Mouse (Mus musculus): ENCODE results near the gene Rfc2.

Rfc2 gene

DNA sequence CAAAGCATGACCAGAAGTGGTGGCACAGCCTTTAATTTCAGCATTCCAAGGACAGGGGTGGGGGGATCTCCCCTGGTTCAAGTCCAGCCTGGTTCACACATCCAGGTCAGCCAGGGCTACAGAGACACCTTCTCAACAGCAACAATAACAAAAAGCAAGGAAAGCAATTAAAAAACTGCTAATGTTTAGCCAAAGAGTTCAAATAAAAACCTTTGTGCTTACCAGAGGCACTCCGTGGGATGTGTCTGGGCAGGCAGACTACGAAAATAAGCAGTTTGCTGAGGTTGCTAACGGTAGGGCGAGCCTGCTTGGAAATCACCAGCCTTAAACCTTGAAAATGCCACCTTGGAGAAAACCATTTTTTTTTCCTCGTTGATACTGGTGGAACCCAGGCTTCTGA is at the start of gene Rfc2:
TSS of gene Rfc2 (plus strand) at position 221 of the 400 bp plus-strand sequence.
- no peak for DNase-seq (ENCODE audit: low read depth, low spot score)

DNA sequence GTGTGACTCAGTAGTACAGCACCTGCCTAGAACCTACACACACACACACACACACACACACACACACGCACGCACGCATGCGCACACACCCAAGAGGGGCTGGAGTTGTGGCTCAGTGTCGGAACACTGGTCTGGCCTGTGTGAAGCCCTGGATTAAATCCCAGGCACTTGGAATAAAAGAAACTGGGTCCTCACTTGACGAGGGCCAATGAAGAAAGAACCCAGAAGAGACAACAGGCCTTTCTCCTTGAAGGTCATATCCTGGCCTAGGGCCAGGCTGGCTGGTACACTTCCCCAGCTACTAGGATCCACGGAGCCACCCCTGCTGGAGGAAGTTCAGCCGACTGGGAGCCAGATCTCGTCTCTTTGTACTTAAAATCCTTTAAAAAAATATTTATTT is 49.6 kb upstream of the Rfc2 start:
- DNase-seq (ENCODE audit: low read depth, low spot score), result no peak

GRCm38 (mm10) chr5:134532417-134532816 is 48.7 kb upstream of the Rfc2 start:
- DNase-seq (ENCODE audit: low read depth, low spot score), result no peak

DNA sequence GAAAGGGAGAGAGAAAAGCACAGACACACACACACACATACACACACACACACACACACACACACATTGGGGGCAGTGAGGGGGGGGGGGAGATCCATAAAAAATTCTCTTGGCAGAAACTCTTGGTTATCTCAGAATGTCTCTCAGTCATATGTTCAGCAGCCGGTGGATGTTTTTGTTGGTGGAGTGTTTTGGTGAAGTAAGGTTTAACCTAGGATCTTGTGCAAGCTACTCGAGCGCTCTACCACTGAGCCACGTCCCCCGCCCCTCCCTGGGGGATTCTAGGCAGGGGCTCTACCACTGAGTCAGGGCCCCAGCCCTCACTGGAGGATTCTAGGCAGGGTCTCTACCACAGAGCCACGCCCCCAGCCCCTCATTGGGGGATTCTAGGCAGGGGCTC is 45.1 kb upstream of the Rfc2 start:
- no peak for DNase-seq (ENCODE audit: low read depth, low spot score)

- peak; percentile 72 for DNase-seq (ENCODE audit: low read depth, low spot score)
These were observed 41.3 kb upstream of the Rfc2 start for GRCm38 (mm10) chr5:134539891-134540290.

GRCm38 (mm10) chr5:134540881-134541280 is 40.3 kb upstream of the Rfc2 start:
- DNase-seq (ENCODE audit: low read depth, low spot score), result peak; percentile 53

DNA sequence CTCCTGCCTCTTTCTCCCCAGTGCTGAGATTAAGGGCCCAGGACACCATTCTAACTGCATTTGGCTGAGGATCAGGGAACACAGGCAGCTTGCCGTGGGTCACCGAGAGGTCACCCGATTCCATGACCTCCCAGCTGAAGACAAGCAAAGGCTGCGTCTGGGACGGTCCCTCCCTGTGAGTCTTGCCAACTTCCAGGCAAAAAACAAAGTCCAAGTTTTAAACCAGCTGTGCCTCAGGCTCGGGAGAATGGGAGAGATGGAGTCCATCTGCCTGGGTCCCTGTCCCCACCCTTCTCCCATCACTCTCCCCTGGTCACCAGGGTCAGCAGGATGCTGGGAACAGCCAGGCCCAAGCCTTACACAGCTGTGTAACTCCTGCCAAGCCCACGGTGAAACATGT is 39.5 kb upstream of the Rfc2 start:
- DNase-seq (ENCODE audit: low read depth, low spot score), result peak; percentile 84

DNA sequence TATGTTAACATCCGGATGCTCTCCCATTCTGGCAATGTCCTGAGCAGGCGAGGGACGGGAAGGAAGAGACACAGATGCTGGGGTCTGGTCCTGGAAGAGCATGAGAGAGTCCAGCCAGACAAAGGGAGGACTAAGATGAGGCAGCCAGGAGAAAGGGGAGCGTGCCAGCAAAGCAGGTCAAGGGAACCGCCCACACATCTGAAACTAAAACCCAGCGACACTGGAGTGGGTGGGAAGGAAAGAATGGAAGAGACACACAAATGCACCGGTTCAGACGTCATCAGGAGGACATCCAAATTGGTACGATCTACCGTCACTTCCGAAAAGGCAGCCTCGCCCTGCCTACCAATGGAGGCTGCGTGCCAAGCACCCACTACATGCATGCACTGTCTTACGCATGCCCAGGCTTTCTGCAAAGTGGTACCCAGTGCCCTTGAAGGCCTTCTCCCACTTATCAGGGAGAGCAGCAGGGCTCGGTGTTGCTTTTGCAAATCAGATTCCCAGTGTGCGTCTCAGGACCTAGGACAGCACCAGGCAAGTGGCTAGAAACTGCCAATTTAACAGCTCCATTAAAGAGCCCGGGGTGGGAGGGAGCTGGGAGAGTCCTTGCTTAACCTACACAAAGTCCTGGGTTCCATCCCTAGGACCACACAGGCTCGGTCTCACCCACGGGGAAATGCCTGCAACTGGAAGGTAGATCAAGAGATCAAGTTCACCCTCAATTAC is 36.5 kb upstream of the Rfc2 start:
- DNase-seq (ENCODE audit: low read depth, low spot score), result no peak

GRCm38 (mm10) chr5:134545242-134545629 is 35.9 kb upstream of the Rfc2 start:
- DNase-seq (ENCODE audit: low read depth, low spot score), result no peak

- DNase-seq (ENCODE audit: low read depth, low spot score), result no peak
These were observed 34.4 kb upstream of the Rfc2 start for GRCm38 (mm10) chr5:134546790-134547189.

GRCm38 (mm10) chr5:134548306-134548705 is 32.9 kb upstream of the Rfc2 start:
- no peak for DNase-seq (ENCODE audit: low read depth, low spot score)

DNA sequence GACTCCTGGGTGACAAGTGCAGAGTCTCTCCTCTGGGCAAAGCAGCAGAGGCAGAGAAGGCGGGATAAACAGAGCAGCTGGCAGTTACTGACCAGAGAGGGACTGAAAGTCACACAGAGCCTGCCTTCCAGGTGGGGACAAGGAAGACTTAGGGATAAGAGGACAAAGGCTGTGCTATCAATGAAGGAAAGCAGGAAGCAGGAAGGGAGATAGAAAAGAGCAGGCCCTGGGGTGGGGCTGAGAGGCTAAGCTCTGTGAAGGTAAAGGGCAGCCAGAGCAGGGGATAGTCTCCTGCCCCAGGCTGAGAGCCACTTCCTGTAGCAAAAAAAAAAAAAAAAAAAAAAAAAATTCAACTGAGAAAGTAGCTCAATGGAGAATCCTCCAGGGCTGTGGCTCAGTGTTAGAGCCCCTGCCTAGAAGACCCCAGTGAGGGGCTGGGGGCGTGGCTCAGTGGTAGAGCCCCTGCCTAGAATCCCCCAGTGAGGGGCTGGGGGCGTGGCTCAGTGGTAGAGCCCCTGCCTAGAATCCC is 31.5 kb upstream of the Rfc2 start:
- no peak for DNase-seq (ENCODE audit: low read depth, low spot score)

GRCm38 (mm10) chr5:134550836-134551232 is 30.3 kb upstream of the Rfc2 start:
- DNase-seq (ENCODE audit: low read depth, low spot score), result no peak

- DNase-seq (ENCODE audit: low read depth, low spot score), result no peak
These were observed 29.7 kb upstream of the Rfc2 start for GRCm38 (mm10) chr5:134551233-134552109.

- peak; percentile 95 for DNase-seq (ENCODE audit: low read depth, low spot score)
These were observed 28.8 kb upstream of the Rfc2 start, which contains the start of gene Clip2 for GRCm38 (mm10) chr5:134552110-134552972. TSS of gene Clip2 (minus strand) at chr5:134552434.

GRCm38 (mm10) chr5:134553951-134554546 is 27.1 kb upstream of the Rfc2 start:
- DNase-seq (ENCODE audit: low read depth, low spot score), result no peak

DNA sequence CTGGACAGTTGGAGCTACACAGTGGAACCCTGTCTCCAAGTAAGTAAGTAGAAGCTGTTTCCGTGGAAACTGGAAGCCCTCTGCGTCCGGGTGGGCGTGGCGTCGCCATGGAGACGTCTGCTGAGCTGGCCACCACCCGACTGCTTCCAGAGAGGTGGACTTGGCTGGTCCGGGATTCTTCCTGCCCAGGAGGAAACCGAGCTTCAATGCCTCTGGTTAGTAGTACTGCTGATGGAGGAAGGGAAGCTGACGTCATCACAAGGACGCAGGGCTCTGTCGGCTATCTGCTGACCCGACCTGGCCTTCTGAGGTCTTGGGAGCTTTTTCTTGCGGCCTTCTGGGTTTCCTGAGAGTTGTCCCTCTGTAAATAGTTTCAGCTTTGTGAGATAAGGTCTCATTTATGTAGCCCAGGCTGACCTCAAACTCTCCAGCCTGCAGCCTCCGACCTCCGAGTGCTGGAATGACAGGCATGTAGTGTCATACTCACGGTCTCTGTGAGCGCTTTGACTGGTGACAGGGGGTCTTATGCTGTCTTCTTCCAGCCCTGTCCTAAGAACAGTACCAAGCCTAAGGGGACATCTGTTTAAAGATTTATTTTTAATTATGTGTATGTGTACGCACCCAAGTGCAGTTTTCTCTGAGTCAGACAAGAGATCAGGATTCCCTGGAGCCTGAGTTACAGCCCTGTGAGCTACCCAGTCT is 25.6 kb upstream of the Rfc2 start:
- DNase-seq (ENCODE audit: low read depth, low spot score), result peak; percentile 52

GRCm38 (mm10) chr5:134560071-134560449 is 21.1 kb upstream of the Rfc2 start, which contains the start of gene Syna:
TSS of gene Syna (minus strand) at chr5:134560171.
- DNase-seq (ENCODE audit: low read depth, low spot score), result no peak

DNA sequence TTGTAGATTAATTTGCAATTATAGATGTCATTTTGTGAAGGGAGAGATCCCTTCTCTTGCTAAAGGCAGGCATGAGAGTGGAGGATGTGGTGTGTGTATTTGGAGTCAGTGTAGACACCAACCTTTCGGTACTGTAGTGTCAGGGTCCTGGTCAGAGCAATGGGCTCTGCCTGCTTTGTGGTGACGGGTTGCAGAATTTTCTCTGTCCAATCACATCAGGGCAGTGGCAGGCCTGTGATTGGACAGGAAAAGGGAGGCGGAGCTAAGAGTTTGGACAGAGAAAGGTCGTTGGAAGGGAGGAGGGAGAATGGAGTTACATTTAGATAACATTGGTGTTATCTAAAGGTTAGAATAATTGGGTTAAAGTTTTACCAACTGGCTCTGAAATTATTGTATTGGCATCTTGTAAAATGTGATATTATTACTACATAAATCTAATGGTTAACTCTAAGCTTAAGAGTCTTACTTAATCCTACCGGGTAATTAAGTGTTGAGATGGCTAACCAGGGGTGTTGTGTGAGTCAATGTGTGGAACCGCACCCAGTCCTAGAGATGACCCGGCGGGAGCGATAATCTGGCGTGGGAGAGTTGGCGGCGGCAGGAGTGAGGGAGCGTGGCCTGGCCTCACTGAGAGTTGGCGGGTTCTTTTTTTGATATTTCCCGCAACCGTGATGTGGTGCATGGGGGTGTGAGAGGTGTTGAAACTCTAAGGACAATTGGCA is 20.6 kb upstream of the Rfc2 start:
- no peak for DNase-seq (ENCODE audit: low read depth, low spot score)

GRCm38 (mm10) chr5:134564272-134564671 is 16.9 kb upstream of the Rfc2 start:
- DNase-seq (ENCODE audit: low read depth, low spot score), result no peak

Data from skeletal muscle tissue, adult 2 months (tissue).